Mouse (Mus musculus) heart, embryonic 15.5 days (tissue): ENCODE data around the gene Atp6v0d1. TPM values are rescaled to one million over a fixed set of nuclear protein-coding genes. Genes with fewer than 3 reads are reported as not detected.
"Not testable (repeated sequence)": the region's sequence is repeated elsewhere in the genome, so short reads cannot be mapped to it uniquely, and the experiment has no call there.

Experiments used
- ATAC-seq: fragments of 200-750 bp; cut with Nextera tagmentation; replicated peaks from 2 replicates; pipeline ENCODE4 v1.8.0; 2017; ENCODE audit warnings: low read depth, moderate TSS enrichment; ENCODE audit not compliant: insufficient number of reproducible peaks, insufficient read depth, low FRiP score
- H3K27ac ChIP-seq: fragments of 300-500 bp; sonication (generic); 2 replicates; pipeline ENCODE4 v1.5.1; 2015; ENCODE audit warnings: mild to moderate bottlenecking, inconsistent platforms
- H3K27me3 ChIP-seq: fragments of 300-500 bp; sonication (generic); 2 replicates; pipeline ENCODE4 v1.6.1; 2015; ENCODE audit warnings: inconsistent platforms
- H3K36me3 ChIP-seq: fragments of 300-500 bp; sonication (generic); 2 replicates; pipeline ENCODE4 v1.6.1; 2015; ENCODE audit warnings: mild to moderate bottlenecking, inconsistent platforms
- H3K4me1 ChIP-seq: fragments of 300-500 bp; sonication (generic); replicated peaks from 2 replicates; pipeline ENCODE4 v1.6.1; 2015; ENCODE audit warnings: inconsistent platforms
- H3K4me2 ChIP-seq: fragments of 300-500 bp; sonication (generic); 2 replicates; pipeline ENCODE4 v1.6.1; 2015; ENCODE audit warnings: inconsistent platforms, mild to moderate bottlenecking, moderate library complexity
- H3K4me3 ChIP-seq: fragments of 300-500 bp; sonication (generic); 2 replicates; pipeline ENCODE4 v1.5.1; 2015; ENCODE audit warnings: mild to moderate bottlenecking, inconsistent platforms
- H3K9ac ChIP-seq: fragments of 300-500 bp; sonication (generic); 2 replicates; pipeline ENCODE4 v1.6.1; 2015; ENCODE audit warnings: mild to moderate bottlenecking, inconsistent platforms
- H3K9me3 ChIP-seq: fragments of 300-500 bp; sonication (generic); replicated peaks from 2 replicates; pipeline ENCODE4 v1.6.1; 2016; ENCODE audit warnings: inconsistent platforms
- WGBS: fragments of 180-500 bp; shearing (Covaris S2); methylation state at CpG from one replicate; pipeline ENCODE4 v1.1.7; 2015; ENCODE audit warnings: mixed read lengths; 5-methylcytosine and 5-hydroxymethylcytosine counted together
- polyA plus RNA-seq: library from polyadenylated mRNA; unstranded; fragments of >200 nt; fragmentation: Nextera tagmentation; extraction: Ambion mirVana; gene quantifications from 2 replicates; pipeline ENCODE4 v1.2.1, GENCODE M21; 2015

Atp6v0d1 gene
- polyA plus RNA-seq, 1 experiment from 2014 or later: 50.0 TPM

DNA sequence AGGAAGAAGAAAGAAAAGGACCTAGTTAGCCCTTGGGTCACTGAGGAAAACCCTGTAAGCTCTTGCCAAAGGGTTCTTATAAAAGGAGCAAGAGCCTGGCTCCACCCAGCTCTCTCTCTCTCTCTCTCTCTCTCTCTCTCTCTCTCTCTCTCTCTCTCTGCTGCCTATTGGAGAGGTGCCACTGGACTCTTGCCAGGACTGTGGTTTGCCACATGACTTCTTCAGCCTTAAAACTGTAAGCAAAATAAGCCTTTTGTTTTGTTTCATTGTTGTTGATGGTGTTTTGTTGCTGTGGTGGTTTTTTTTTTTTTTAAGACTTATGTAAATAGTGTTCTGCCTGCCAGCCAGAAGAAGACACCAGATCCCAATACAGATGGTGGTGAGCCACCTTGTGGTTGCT, 7.6 kb upstream of the Atp6v0d1 start:
- ATAC-seq: no peak
- H3K27ac ChIP-seq: no peak overlapping the region

DNA sequence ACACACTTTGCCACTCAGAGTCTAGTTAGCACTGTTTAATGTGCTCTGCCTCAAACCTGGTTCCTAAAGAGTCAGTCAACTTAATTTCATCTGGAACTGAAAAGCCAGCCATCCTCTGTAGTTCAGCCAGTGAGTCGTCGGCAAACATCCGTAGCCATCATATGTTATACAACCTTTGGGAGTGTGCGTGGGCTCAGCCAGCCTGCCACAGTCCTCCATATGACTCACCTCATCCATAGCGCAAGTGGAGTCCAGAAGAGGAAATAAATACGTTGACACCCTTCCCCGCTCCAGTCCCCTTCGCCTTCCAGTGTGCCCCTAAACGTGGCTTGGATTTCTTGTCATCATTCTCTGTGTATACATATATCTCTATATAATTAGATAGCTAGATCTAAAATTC, 6.0 kb upstream of the Atp6v0d1 start:
- no peak overlapping the region for H3K4me2 ChIP-seq
- peaks cover 5% of the 10 kb centered on the region for H3K4me1 ChIP-seq
- H3K4me3 ChIP-seq: no peak overlapping the region
- H3K27ac ChIP-seq: no peak overlapping the region
- no peaks in the 10 kb centered on the region for H3K9me3 ChIP-seq
- ATAC-seq: no peak
- H3K36me3 ChIP-seq: no peaks in the 10 kb centered on the region
- 83% methylated on average over 9 of the region's 9 CpGs for WGBS
- H3K27me3 ChIP-seq: no peaks in the 10 kb centered on the region
- H3K9ac ChIP-seq: no peak overlapping the region

More for the DNA sequence above, 7.6 kb upstream of the Atp6v0d1 start:
- H3K9ac ChIP-seq: no peak overlapping the region
- no peaks in the 10 kb centered on the region for H3K27me3 ChIP-seq
- no peak overlapping the region for H3K4me2 ChIP-seq
- no peaks in the 10 kb centered on the region for H3K9me3 ChIP-seq
- H3K4me1 ChIP-seq: no peaks in the 10 kb centered on the region
- no peak overlapping the region for H3K4me3 ChIP-seq
- no peaks in the 10 kb centered on the region for H3K36me3 ChIP-seq

DNA sequence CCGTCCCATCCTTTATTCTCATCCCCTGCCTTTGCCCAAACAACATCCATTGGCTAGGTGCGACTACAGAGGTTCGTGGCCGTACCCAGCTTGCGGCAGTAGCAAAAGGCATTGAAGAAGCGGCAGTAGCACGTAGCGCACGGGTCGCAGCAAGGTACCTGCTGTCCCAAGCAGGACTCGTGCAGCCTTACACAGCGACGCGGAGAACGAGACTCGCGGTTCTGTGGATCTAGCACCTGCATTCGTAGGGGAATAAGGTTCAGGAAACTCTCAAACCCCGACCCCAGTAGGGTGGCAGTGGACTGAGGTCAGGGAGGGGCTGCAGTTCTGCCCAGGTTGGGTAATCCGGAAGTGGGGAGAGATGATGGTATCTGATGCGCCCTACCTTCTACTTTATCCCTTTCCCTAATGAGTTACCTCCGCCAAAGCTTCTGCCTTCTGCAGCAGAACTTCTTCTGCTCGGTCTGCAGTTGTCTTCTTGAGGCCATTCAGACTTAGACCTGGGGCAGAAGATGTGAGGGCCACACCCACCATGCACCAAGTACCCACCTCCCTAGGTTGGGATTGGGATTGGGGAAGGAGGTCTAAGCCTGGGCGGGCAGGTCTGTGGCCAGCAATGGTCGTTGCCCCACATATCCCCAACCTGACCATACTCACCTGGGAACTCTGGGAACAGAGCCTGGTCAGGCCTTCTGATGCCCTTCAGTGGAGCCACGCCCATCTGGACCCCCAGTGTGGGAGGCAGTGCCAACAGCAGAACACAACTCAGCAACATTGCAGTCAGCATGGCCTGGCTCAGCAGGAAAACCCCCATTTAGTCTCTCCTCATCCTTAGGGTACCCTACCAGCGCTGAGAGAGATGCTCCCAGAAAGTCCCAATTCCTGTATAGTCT, 1.1 kb upstream of the Atp6v0d1 start:
- H3K9me3 ChIP-seq: no peaks in the 10 kb centered on the region
- ATAC-seq: no peak; the same call in 1 of the 2 replicates
- H3K27ac ChIP-seq: no peak overlapping the region; the same call in 1 of the 2 replicates
- peak overlapping the region; percentile 80 for H3K4me2 ChIP-seq
- no peaks in the 10 kb centered on the region for H3K36me3 ChIP-seq
- H3K4me3 ChIP-seq: peak overlapping the region; percentile 87
- H3K27me3 ChIP-seq: no peaks in the 10 kb centered on the region
- WGBS: 21% methylated on average over 27 of the region's 27 CpGs
- H3K9ac ChIP-seq: peak overlapping the region; percentile 54
- H3K4me1 ChIP-seq: peaks cover 29% of the 10 kb centered on the region

DNA sequence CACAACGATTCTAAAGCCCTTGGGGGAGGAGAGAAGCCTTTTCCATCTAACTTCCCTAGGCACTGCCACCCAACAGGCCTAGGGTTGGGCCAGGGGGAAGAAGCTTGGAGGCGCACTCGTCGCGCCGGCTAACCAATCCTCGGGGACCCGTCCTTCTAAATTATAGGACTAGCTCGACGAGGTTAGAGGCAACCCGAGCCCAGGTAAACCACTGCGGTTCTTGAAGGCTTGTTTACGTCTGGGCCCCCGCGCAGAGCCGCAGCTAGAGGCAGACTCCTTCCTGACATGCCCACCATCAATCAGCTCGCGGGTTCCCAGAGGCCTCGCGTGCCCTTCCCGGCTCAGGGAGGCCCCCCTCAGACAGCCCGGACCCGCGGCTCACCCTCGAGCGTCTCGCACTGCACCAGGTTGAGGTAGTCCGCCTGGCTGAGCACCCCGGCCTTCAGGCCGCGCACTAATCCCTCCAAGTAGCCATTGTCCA, 406 bp downstream of the Atp6v0d1 start:
- Histone ChIP-seq H3K4me2 (peak overlapping the region; percentile 80), H3K9ac (peak overlapping the region; percentile 86), H3K27ac (peak overlapping the region; percentile 81), H3K4me1 (peaks cover 29% of the 10 kb centered on the region), H3K27me3 (no peaks in the 10 kb centered on the region), H3K9me3 (no peaks in the 10 kb centered on the region), H3K36me3 (no peaks in the 10 kb centered on the region), H3K4me3 (peak overlapping the region; percentile 87)
- WGBS: 1% methylated on average over 31 of the region's 31 CpGs
- peak; percentile 56 for ATAC-seq

DNA sequence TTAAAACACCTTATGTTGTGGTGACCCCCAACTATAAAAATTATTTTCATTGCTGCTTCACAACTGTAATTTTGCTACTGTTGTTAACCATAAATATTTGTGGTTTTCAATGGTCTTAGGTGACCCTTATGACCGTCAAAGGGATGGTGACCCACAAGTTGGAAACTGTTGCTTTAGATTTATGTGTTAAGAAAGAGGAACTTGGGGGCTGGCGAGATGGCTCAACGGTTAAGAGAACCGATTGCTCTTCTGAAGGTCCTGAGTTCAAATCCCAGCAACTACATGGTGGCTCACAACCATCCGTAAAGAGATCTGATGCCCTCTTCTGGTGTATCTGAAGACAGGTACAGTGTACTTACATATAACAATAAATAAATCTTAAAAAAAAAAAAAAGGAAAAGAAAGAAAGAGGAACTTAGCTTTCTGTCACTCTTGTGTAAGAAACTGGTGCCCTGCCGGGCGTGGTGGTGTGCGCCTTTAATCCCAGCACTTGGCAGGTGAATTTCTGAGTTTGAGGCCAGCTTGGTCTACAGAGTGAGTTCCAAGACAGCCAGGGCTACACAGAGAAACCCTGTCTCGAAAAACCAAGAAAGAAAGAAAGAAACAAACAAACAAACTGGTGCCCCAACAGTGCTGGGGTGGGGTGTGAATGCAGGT, 1.1 kb downstream of the Atp6v0d1 start:
- peak overlapping the region; percentile 86 for H3K9ac ChIP-seq
- not testable (repeated sequence) for H3K27me3 ChIP-seq, ATAC-seq, H3K27ac ChIP-seq, H3K9me3 ChIP-seq, H3K36me3 ChIP-seq
- 80% methylated on average over 9 of the region's 9 CpGs for WGBS
- H3K4me1 ChIP-seq: peaks cover 29% of the 10 kb centered on the region
- H3K4me3 ChIP-seq: peak overlapping the region; percentile 87
- peak overlapping the region; percentile 80 for H3K4me2 ChIP-seq

DNA sequence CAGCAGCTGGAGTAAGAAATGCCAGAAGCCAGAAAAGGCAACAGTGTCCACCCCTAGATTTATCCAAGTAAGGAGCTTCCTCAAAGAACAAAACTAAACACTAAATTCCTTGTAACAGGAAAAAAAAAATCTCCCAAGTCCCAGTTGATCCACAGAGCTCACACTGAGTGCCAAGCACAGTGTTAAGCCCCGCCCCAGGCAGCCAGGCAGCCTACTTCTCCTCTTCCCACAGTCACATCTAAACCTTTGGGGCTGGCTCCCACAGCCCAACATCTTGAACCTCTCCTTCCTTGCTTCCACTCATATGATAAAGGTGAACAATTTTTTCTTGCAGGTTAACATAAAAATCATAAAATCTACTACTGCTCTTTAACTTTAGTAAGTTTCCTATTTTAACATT, 2.0 kb downstream of the Atp6v0d1 start:
- 88% methylated on average over 1 of the region's 1 CpGs for WGBS
- no peaks in the 10 kb centered on the region for H3K9me3 ChIP-seq
- no peaks in the 10 kb centered on the region for H3K27me3 ChIP-seq
- H3K27ac ChIP-seq: no peak overlapping the region
- H3K9ac ChIP-seq: no peak overlapping the region
- no peak for ATAC-seq
- no peak overlapping the region for H3K4me3 ChIP-seq
- H3K36me3 ChIP-seq: no peaks in the 10 kb centered on the region
- peaks cover 29% of the 10 kb centered on the region for H3K4me1 ChIP-seq
- no peak overlapping the region for H3K4me2 ChIP-seq

DNA sequence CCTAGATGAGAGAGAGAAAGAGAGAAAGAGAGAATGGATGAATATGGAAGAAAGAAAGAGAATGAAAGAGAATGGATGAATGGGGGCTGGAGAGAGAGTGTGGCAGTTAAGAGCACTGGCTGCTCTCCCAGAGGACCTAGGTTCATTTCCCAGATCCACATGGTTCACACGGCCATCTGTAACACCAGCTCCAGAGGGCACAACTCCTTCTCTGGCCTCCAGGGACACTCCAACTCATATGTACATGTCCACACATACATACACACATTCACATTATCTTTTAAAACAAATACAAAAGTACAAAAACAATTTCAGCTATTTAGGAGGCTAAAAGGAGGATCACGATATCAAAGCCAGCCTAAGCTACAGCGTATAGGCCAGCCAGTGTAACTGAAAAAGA, 3.0 kb downstream of the Atp6v0d1 start:
- Histone ChIP-seq H3K9me3 (no peaks in the 10 kb centered on the region), H3K36me3 (peaks cover 5% of the 10 kb centered on the region; the same call in 1 of the 2 replicates), H3K4me3 (no peak overlapping the region), H3K27ac (no peak overlapping the region), H3K27me3 (no peaks in the 10 kb centered on the region), H3K4me1 (peaks cover 29% of the 10 kb centered on the region), H3K4me2 (no peak overlapping the region), H3K9ac (no peak overlapping the region)
- 77% methylated on average over 3 of the region's 3 CpGs for WGBS
- ATAC-seq: no peak

DNA sequence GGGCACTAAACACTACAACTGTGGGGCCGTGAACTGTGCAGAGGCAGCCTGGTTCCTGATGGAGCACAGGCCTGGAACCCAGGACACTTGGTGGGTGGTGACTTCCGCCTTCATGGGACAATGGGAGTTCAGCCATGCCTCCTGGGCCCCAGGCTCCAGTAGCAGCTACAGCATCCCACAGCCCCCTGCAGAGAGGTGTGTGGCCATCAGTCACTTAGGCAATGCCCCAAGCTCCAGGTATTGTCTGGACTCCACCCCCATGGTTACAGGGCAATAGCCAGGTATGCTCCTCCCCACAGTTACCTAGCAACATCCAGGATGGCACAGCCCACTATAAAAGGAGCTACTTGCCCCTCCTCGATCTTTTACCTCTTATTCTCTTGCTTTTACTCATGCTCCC, 10.6 kb downstream of the Atp6v0d1 start:
- 81% methylated on average over 3 of the region's 3 CpGs for WGBS
- no peaks in the 10 kb centered on the region for H3K27me3 ChIP-seq
- 0 out of 2 replicates have a peak, but pooled peaks cover 2% of the 10 kb centered on the region for H3K4me1 ChIP-seq
- H3K4me3 ChIP-seq: no peak overlapping the region
- peaks cover 7% of the 10 kb centered on the region; the same call in 1 of the 2 replicates for H3K36me3 ChIP-seq
- H3K9ac ChIP-seq: no peak overlapping the region
- ATAC-seq: 0 out of 2 replicates have a peak, but pooled peaks have one; percentile 10
- H3K4me2 ChIP-seq: no peak overlapping the region
- no peak overlapping the region for H3K27ac ChIP-seq
- no peaks in the 10 kb centered on the region for H3K9me3 ChIP-seq

DNA sequence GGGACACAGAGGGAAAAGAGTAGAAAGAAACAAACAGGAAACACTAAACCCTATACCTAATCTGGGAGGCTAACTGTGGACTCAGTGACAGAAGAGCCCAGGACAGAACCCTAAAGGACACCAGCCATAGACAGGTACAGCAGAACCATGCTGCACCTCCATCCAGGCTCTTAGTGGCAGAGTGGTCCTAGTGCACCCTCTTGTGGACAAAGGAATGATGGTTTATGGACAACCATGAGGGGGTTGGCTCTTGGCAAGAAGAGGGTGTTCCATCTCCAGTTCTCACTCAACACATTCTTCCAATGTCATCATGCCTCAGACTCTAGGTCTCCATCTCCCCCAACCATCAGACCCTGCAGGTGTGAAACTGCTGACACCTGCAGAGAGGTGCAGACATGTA, 11.8 kb downstream of the Atp6v0d1 start:
- H3K9me3 ChIP-seq: no peaks in the 10 kb centered on the region
- no peak overlapping the region for H3K9ac ChIP-seq
- no peak overlapping the region for H3K4me3 ChIP-seq
- no peak overlapping the region for H3K27ac ChIP-seq
- H3K4me2 ChIP-seq: no peak overlapping the region
- H3K36me3 ChIP-seq: peaks cover 7% of the 10 kb centered on the region; the same call in 1 of the 2 replicates
- no peaks in the 10 kb centered on the region for H3K27me3 ChIP-seq
- 0 out of 2 replicates have a peak, but pooled peaks cover 2% of the 10 kb centered on the region for H3K4me1 ChIP-seq
- peak; percentile 58; the same call in 1 of the 2 replicates for ATAC-seq

DNA sequence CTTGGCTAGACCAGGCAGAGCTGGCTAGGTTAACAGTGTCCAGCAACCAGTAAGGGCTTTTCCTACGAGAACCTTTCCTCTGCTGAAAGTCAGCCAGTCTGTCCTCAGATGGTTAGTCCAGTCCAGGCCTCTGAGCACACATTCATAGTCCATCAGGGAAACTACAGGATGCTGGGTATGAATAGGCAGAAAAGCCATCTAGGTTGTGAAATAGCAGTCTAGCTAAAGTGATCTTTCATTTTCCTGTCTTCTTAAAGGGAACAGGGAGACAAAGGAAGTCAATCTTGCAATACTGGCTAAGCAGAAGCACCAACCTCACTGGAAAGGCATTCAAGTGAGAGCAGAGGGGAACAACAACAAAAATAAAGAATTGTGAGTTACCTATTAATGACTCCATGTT, 13.0 kb downstream of the Atp6v0d1 start:
- Histone ChIP-seq H3K36me3 (peaks cover 2% of the 10 kb centered on the region; the same call in 1 of the 2 replicates), H3K4me2 (no peak overlapping the region), H3K9ac (no peak overlapping the region), H3K9me3 (no peaks in the 10 kb centered on the region), H3K27ac (no peak overlapping the region), H3K4me1 (0 out of 2 replicates have a peak, but pooled peaks cover 2% of the 10 kb centered on the region), H3K27me3 (no peaks in the 10 kb centered on the region), H3K4me3 (no peak overlapping the region)
- no peak for ATAC-seq
- 77% methylated on average over 1 of the region's 1 CpGs for WGBS

DNA sequence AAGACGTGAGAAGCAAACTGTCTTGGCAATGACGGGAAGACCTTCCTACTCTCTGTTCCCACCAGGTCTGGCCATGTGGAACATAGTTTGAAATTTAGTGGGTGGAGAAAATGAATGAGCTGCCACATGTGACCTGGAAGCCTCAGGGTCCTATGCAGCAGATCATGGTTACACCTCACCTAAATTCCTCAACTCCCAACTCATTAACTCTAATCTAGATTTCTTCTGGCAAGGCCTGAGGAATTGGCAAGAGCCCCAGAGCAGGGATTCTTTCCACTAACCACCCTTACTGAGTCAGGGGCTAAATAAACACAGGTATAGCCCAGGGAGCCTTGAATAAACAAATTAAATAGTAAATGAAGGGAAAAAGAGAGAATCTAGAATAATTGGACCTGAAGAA, 13.8 kb downstream of the Atp6v0d1 start:
- ATAC-seq: no peak

More for the DNA sequence above, 13.8 kb downstream of the Atp6v0d1 start:
- 86% methylated on average over 2 of the region's 2 CpGs for WGBS
- Histone ChIP-seq H3K4me2 (no peak overlapping the region), H3K4me1 (0 out of 2 replicates have a peak, but pooled peaks cover 2% of the 10 kb centered on the region), H3K9ac (no peak overlapping the region), H3K36me3 (no peaks in the 10 kb centered on the region), H3K27me3 (no peaks in the 10 kb centered on the region), H3K27ac (no peak overlapping the region), H3K9me3 (no peaks in the 10 kb centered on the region), H3K4me3 (no peak overlapping the region)
